Mouse (Mus musculus) testis, postnatal 10 days (tissue): Measurements from ENCODE around the gene Wwox.

Source experiments
- DNase-seq: peaks from one replicate; pipeline ENCODE4 v3.0.0; 2021; ENCODE audit warnings: low spot score

Wwox gene

GRCm38 (mm10) chr8:114541132-114541531 is 101.7 kb downstream of the Wwox start:
- no peak for DNase-seq

- no peak for DNase-seq
Observed at GRCm38 (mm10) chr8:114548360-114548759, 108.9 kb downstream of the Wwox start.

GRCm38 (mm10) chr8:114548837-114549236 is 109.4 kb downstream of the Wwox start:
- no peak for DNase-seq

GRCm38 (mm10) chr8:114550029-114550428 is 110.6 kb downstream of the Wwox start:
- peak; percentile 74 for DNase-seq

- no peak for DNase-seq
Observed at GRCm38 (mm10) chr8:114552606-114553005, 113.2 kb downstream of the Wwox start.

- no peak for DNase-seq
Observed at GRCm38 (mm10) chr8:114554966-114555365, 115.5 kb downstream of the Wwox start.

- DNase-seq = no peak
Observed at GRCm38 (mm10) chr8:114555491-114556202, 116.2 kb downstream of the Wwox start.

GRCm38 (mm10) chr8:114561191-114561590 is 121.7 kb downstream of the Wwox start:
- no peak for DNase-seq

- no peak for DNase-seq
Observed at GRCm38 (mm10) chr8:114562486-114562885, 123.0 kb downstream of the Wwox start.

- DNase-seq = no peak
Observed at GRCm38 (mm10) chr8:114563361-114563760, 123.9 kb downstream of the Wwox start.

- DNase-seq = no peak
Observed at GRCm38 (mm10) chr8:114564036-114564435, 124.6 kb downstream of the Wwox start.

GRCm38 (mm10) chr8:114568531-114569166 is 129.2 kb downstream of the Wwox start:
- no peak for DNase-seq

GRCm38 (mm10) chr8:114573014-114573746 is 133.7 kb downstream of the Wwox start:
- no peak for DNase-seq

- DNase-seq = no peak
Observed at GRCm38 (mm10) chr8:114573747-114574093, 134.3 kb downstream of the Wwox start.

- no peak for DNase-seq
Observed at GRCm38 (mm10) chr8:114579292-114579691, 139.8 kb downstream of the Wwox start.

GRCm38 (mm10) chr8:114580684-114581083 is 141.2 kb downstream of the Wwox start:
- no peak for DNase-seq

GRCm38 (mm10) chr8:114590336-114590867 is 150.9 kb downstream of the Wwox start:
- no peak for DNase-seq

GRCm38 (mm10) chr8:114591296-114592280 is 152.1 kb downstream of the Wwox start:
- DNase-seq = no peak

- no peak for DNase-seq
Observed at GRCm38 (mm10) chr8:114593424-114594157, 154.1 kb downstream of the Wwox start.

- no peak for DNase-seq
Observed at GRCm38 (mm10) chr8:114594811-114595210, 155.4 kb downstream of the Wwox start.

- no peak for DNase-seq
Observed at GRCm38 (mm10) chr8:114599555-114599954, 160.1 kb downstream of the Wwox start.
